Mouse (Mus musculus): ENCODE measurements around the gene Ttll5.

The Ttll5 gene

GRCm38 (mm10) chr12:86001120-86001655 lies 176.7 kb downstream of the Ttll5 start:
- in situ Hi-C loops (cut with MboI; ENCODE audit: low sequenced_read_pairs) = no loop called here

DNA sequence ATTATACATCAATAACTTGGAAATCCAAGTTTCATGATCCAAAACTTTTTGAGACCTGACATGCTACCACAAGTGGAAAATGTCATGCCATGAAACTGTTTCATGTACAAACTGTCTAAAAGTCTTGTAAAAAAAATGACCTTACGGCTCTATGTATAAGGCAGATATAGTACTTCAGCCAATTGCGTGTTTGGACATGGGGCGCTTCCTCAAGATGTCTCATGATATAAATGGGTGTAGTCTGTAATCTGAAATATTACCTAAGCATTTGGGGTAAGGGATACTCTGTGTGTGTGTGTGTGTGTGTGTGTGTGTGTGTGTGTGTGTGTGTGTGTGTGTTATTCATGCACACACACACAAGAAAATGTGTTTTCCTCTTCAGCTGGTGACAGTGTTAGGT lies 180.2 kb downstream of the Ttll5 start:
- in situ Hi-C loops (cut with MboI; ENCODE audit: low sequenced_read_pairs) = no loop called here

DNA sequence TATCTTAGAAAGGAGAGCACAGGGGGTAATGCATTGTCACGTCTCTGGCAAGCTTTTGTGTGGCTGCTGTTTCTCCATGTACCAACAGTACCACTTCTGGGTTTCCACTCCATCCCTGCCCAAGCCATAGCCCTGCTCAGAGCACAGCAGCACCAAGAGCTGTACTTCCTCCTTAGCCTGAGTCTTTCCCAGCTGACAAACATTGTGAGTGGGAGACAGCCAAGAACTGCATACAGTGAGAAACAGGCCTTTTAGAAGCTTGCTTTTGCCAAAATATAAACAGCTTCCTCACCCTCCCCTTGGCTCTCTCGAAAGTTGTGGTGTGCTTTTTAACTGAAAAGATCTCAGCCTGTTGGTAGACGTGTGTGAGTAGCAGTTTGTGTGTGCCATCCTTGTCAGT lies 182.9 kb downstream of the Ttll5 start:
- in situ Hi-C loops (cut with MboI; ENCODE audit: low sequenced_read_pairs) = no loop called here

- in situ Hi-C loops (cut with MboI; ENCODE audit: low sequenced_read_pairs) = no loop called here
These were observed 186.2 kb downstream of the Ttll5 start for GRCm38 (mm10) chr12:86010656-86011055.

DNA sequence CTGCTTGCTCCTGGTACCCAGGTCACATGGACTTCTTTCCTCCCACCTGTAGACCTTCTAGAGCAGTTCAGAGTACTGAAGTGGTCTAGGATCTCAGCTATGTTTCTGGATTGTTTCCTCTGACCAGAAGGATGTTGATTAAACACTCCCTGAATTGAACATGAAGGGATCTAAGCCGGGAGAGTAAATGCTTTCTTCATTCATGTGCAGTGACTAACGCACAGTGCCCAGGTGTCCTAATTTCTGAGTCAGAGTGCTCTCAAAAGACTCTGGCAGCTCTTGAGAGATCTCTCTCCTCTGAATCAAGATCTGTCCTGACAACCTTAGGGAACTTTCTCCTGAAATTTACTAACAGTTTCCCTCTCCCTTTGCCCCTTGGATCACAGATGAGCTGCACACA lies 187.7 kb downstream of the Ttll5 start:
- in situ Hi-C loops (cut with MboI; ENCODE audit: low sequenced_read_pairs) = no loop called here

DNA sequence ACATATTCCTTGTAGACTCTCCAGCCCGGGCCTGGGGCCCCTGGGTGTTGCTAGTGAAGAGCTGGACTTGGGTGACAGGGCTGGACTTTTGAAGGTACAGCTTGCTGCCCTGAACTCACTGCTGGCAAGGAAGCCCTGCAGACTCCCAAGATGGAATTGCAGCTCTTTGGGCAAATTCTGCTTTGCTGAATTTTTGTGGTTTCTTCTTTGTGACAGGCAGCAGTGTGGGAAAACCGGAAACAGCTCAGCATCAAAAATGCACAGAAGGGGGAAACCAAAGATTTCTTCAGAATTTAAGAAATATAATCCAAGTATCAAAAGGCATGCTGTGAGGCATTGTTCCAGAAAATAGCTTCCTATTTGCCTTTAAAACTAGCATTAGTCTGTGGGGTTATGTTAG lies 189.7 kb downstream of the Ttll5 start:
- in situ Hi-C loops (cut with MboI; ENCODE audit: low sequenced_read_pairs) = no loop called here

GRCm38 (mm10) chr12:86014621-86015020 lies 190.2 kb downstream of the Ttll5 start:
- in situ Hi-C loops (cut with MboI; ENCODE audit: low sequenced_read_pairs) = no loop called here

GRCm38 (mm10) chr12:86015114-86015513 lies 190.7 kb downstream of the Ttll5 start:
- in situ Hi-C loops (cut with MboI; ENCODE audit: low sequenced_read_pairs) = no loop called here

GRCm38 (mm10) chr12:86017360-86017759 lies 192.9 kb downstream of the Ttll5 start:
- in situ Hi-C loops (cut with MboI; ENCODE audit: low sequenced_read_pairs) = no loop called here

DNA sequence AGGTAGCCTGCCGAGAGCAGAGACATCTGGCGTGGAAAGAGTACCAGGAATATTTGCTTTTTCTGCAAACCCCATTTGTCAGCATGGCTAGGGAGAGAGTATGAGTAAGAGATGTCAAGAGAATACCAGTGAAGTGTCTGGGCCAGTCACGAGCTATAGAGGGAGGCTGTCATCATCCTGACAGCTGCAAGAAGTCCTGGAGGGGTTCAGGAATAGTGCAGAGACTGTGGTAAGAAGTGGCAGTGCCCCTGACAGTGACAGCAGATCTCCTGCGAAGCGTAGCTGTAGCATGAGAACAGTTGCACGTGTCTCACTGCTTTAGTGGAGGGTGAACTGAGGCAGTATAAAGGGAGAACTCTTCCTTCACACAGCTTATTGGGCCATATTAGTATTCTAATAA lies 197.1 kb downstream of the Ttll5 start:
- in situ Hi-C loops (cut with MboI; ENCODE audit: low sequenced_read_pairs) = no loop called here

DNA sequence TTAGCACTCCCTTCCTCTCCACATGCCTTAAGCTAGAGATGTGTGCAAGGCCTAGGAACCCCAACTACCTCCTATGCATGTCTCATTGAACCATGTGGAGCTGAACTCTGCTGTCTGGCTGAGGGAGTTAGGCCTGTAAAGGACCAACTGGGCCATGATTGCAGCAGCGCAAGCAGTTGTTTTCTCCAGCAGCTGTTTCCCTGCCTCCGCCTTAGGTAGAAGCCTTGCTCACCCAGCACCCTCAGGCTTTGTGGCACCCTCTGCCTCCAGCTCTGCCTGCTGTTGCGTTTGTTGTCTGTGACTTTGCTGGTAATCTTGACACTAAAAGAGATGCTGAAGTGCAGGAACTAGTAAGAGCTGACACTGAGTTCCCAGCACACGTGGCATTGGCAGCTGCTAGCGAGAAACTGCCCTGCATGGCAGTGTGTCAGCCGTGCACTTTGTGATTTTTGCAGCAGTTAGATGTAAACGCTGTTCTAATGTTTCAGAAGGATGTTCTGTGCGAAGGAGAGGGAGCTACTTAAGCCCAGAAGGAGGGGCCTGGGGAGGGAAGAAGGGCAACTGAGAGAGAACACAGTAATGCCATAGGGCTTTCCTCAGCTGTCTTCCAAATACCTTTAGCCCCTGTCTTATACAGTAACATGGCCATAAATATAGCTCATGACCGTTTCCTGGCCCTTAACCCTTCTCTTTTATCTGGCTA lies 198.0 kb downstream of the Ttll5 start:
- in situ Hi-C loops (cut with MboI; ENCODE audit: low sequenced_read_pairs) = no loop called here

- in situ Hi-C loops (cut with MboI; ENCODE audit: low sequenced_read_pairs) = no loop called here
These were observed 198.8 kb downstream of the Ttll5 start for GRCm38 (mm10) chr12:86023081-86023871.

DNA sequence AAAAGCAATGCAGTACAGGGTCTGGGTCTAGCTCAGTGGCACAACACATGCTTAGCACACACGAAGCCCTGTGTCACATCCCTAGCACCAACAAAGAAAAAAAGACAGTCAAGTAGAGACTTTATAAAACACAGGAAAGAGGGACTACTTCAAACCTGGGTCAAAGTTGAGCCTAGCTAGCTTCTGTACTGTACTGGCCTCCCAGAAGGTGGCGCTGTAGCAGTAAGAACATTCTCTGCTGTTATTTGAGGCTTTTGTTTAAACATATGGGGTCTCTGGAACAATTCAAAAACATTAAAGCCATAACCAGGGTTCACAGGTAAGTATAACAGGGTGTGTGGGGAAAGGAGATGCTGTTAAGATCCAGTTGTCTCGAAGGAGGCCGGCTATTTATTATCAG lies 200.0 kb downstream of the Ttll5 start:
- in situ Hi-C loops (cut with MboI; ENCODE audit: low sequenced_read_pairs) = no loop called here

GRCm38 (mm10) chr12:86025480-86025879 lies 201.0 kb downstream of the Ttll5 start:
- in situ Hi-C loops (cut with MboI; ENCODE audit: low sequenced_read_pairs) = no loop called here

DNA sequence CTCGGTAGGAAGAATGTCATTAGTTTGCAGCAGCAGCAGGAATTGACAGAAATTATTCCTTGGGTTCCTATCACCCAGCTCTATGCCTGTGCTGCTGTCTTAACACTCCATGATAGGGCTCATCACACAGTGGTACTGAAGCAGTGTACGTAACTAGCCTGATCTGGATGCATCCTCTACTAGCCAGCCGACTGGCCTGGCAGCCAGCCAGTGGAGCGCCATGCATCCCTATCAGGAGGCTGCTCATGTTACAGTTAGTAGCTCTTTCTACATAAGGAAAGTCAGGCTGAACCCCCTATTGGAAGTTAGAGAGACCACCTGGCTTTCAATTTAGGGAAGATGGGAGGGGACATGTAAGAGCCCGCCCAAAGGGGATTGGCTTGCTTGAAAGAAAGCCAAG lies 202.5 kb downstream of the Ttll5 start:
- in situ Hi-C loops (cut with MboI; ENCODE audit: low sequenced_read_pairs) = no loop called here

DNA sequence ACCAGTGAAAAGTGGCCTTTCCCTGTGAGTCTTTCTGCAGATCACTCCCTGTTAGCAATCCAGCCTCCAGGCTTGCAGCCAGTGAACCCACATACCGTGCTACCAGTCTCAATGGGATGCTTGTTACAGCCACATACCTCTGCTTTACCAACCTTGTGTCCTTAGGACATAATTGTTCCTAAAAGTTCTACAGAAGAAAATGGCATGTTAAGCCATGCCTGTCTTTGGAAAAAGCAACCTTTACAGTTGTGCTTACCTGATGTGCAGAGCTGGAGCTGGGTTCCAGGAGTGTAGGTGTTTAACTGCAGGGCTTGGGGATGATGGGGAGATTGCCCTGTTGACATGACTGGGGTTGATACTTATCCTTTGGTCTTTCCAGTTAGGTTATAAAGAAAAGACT lies 203.3 kb downstream of the Ttll5 start:
- in situ Hi-C loops (cut with MboI; ENCODE audit: low sequenced_read_pairs) = no loop called here

- in situ Hi-C loops (cut with MboI; ENCODE audit: low sequenced_read_pairs) = no loop called here
These were observed 206.5 kb downstream of the Ttll5 start for GRCm38 (mm10) chr12:86030932-86031331.

DNA sequence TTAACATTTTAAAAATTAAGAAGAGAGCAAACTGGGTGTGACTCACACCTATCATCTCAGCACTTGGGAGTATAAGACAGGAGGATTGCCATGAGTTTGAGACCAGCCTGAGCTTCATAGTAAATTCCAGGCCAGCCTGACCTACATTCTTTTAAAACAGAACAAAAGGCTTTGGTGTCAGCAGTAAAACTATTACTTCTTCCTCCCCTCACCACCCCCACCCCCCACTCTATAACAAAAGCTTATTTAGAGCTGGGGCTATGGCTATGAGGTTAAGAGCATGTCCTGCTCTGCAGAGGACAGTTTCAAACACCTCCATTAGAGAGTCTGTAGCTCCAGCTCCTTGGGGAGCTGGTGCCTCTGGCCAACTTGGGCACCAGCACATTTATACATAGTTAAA lies 211.1 kb downstream of the Ttll5 start:
- in situ Hi-C loops (cut with MboI; ENCODE audit: low sequenced_read_pairs) = no loop called here

- in situ Hi-C loops (cut with MboI; ENCODE audit: low sequenced_read_pairs) = no loop called here
These were observed 212.1 kb downstream of the Ttll5 start for GRCm38 (mm10) chr12:86036368-86037166.

- in situ Hi-C loops (cut with MboI; ENCODE audit: low sequenced_read_pairs) = no loop called here
These were observed 212.9 kb downstream of the Ttll5 start for GRCm38 (mm10) chr12:86037235-86037921.

GRCm38 (mm10) chr12:86039078-86039477 lies 214.6 kb downstream of the Ttll5 start:
- in situ Hi-C loops (cut with MboI; ENCODE audit: low sequenced_read_pairs) = no loop called here

All from CH12F3 (cell line).